Mouse (Mus musculus): ENCODE results near the gene Gbf1.

- no peak for TF ChIP-seq POLR2A (IDR thresholded peaks at IDR 0.05; ENCODE audit: extremely low read depth, insufficient read depth, low read length)
- TF ChIP-seq CTCF (IDR thresholded peaks at IDR 0.05; ENCODE audit: extremely low read depth, insufficient read depth, low read length): no peak
These were observed 150.2 kb downstream of the Gbf1 start for GRCm38 (mm10) chr19:46302551-46302950.

Data from cortical plate, adult 2 months (tissue).